ENCODE assay signal across 25 mouse cellular contexts in genomic region chr2:77444282-77444681, GRCm38 (mm10).
"Had no signal": no experiment of that assay in that cellular context is flagged by ENCODE, and none has a peak within 500 bp of the region (broad histone marks: within the 10 kb centered on the region; RNA-seq: fewer than 3 reads in every experiment).

No protein-coding gene starts in this region.

- H3K36me3 ChIP-seq: heart, embryonic 13.5 days; heart, embryonic 15.5 days; hindbrain, embryonic 13.5 days; hindbrain, embryonic 15.5 days; kidney, embryonic 15.5 days; limb, embryonic 12.5 days; limb, embryonic 15.5 days; liver, embryonic 12.5 days had no signal

- ATAC-seq: hindbrain, postnatal 0 days; intestine, embryonic 16.5 days; liver, embryonic 12.5 days had no signal

- H3K4me1 ChIP-seq: heart, embryonic 13.5 days; kidney, embryonic 15.5 days; liver, embryonic 12.5 days had no signal

- H3K27ac ChIP-seq: heart, adult 2 months; heart, embryonic 13.5 days; heart, embryonic 15.5 days; hindbrain, embryonic 13.5 days; hindbrain, embryonic 15.5 days; hindbrain, postnatal 0 days; kidney, embryonic 15.5 days; kidney, postnatal 0 days; limb, embryonic 12.5 days; limb, embryonic 15.5 days; liver, embryonic 12.5 days had no signal

- H3K4me3 ChIP-seq: heart, adult 2 months; heart, embryonic 13.5 days; heart, embryonic 15.5 days; hindbrain, embryonic 13.5 days; hindbrain, embryonic 15.5 days; kidney, embryonic 15.5 days; limb, embryonic 12.5 days; limb, embryonic 15.5 days; liver, embryonic 12.5 days had no signal

- H3K9me3 ChIP-seq: heart, embryonic 13.5 days; heart, embryonic 15.5 days; hindbrain, embryonic 13.5 days; hindbrain, embryonic 15.5 days; kidney, embryonic 15.5 days; limb, embryonic 12.5 days; limb, embryonic 15.5 days; liver, embryonic 12.5 days had no signal

- DNase-seq: gastrocnemius, postnatal 14 days; gastrocnemius, postnatal 36 days; heart, adult 2 months; heart, postnatal 14 days; heart, postnatal 36 days; kidney, adult 11 months; kidney, adult 2 months; kidney, adult 9 months; kidney, postnatal 14 days; kidney, postnatal 36 days; layer of hippocampus, adult 9-11 months; layer of hippocampus, postnatal 36 days; left cerebral cortex, postnatal 4 days had no signal

- H3K27me3 ChIP-seq: heart, embryonic 13.5 days; heart, embryonic 15.5 days; hindbrain, embryonic 13.5 days; hindbrain, embryonic 15.5 days; kidney, embryonic 15.5 days; limb, embryonic 12.5 days; limb, embryonic 15.5 days; liver, embryonic 12.5 days had no signal

- H3K9ac ChIP-seq: heart, embryonic 13.5 days; heart, embryonic 15.5 days; hindbrain, embryonic 13.5 days; hindbrain, embryonic 15.5 days; kidney, embryonic 15.5 days; limb, embryonic 12.5 days; limb, embryonic 15.5 days; liver, embryonic 12.5 days had no signal

- H3K4me2 ChIP-seq: heart, embryonic 11.5 days; heart, embryonic 13.5 days; heart, embryonic 15.5 days; hindbrain, embryonic 13.5 days; hindbrain, embryonic 15.5 days; kidney, embryonic 15.5 days; limb, embryonic 12.5 days; limb, embryonic 15.5 days; liver, embryonic 12.5 days had no signal
